ENCODE assay signal across 9 mouse cellular contexts in the genomic region with DNA sequence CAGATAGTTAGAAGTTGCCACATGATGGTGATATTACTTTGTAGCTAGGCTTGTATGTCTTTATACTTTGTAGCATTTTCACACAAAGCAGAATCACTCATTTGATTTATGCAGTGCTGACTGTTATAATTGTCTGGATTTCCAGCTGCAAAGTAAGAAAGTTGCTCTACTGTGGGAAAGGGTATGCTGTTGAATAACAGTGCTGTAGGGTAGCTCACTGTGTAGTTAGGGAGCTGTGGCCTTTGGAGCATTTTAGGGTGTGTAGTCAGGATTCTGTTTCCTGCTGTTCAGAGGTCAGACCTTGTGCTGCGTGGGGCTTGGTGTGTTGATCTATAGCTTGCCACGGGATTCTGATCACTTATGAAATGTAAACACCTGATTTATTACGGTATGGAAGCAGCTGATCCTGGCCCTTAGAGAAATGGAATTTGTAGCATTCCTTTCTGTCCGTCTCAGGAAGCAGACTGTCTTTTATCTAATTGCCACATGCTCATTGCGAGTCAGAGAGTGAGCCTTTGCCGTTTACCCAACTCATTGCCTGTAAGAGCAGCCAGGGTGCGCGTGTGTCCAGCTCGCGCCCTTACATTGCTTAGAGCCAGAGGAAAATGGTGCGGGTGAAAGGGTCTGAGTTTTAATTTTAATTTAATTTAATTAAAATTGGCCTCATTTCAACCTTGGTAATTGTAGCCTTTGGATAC. TPM values are rescaled to one million over a fixed set of nuclear protein-coding genes. Genes with fewer than 3 reads are reported as not detected.
DNase-seq lines count a peak whose midpoint lies in the region; ATAC-seq lines count a peak whose summit lies in the region.
"Had no signal": no experiment of that assay in that cellular context is flagged by ENCODE, and none has a peak within 500 bp of the region (broad histone marks: within the 10 kb centered on the region; RNA-seq: fewer than 3 reads in every experiment).

No protein-coding gene starts in this region.

- 40% methylated on average over 11 of the region's 11 CpGs for WGBS in heart, embryonic 15.5 days
- WGBS in liver, embryonic 12.5 days (ENCODE audit: insufficient replicate concordance): 62% methylated on average over 11 of the region's 11 CpGs

- H3K27ac ChIP-seq in heart, embryonic 15.5 days: peak overlapping the region; percentile 70
- H3K27ac ChIP-seq in liver, embryonic 12.5 days: 0 out of 2 replicates have a peak overlapping the region, but pooled peaks have one; percentile 25
- H3K27ac ChIP-seq: hindbrain, embryonic 15.5 days had no signal

- no peaks in the 10 kb centered on the region for H3K27me3 ChIP-seq in heart, embryonic 15.5 days
- H3K27me3 ChIP-seq in liver, embryonic 12.5 days (replicated peaks): no peaks in the 10 kb centered on the region
- H3K27me3 ChIP-seq: hindbrain, embryonic 15.5 days had no signal

- H3K4me1 ChIP-seq in heart, embryonic 15.5 days (replicated peaks): peaks cover 20% of the 10 kb centered on the region
- peaks cover 20% of the 10 kb centered on the region; the same call in 1 of the 2 replicates for H3K4me1 ChIP-seq in liver, embryonic 12.5 days
- H3K4me1 ChIP-seq: hindbrain, embryonic 15.5 days had no signal

- H3K4me2 ChIP-seq in heart, embryonic 15.5 days: no peak overlapping the region
- H3K4me2 ChIP-seq in liver, embryonic 12.5 days: no peak overlapping the region
- H3K4me2 ChIP-seq: hindbrain, embryonic 15.5 days had no signal

- H3K9me3 ChIP-seq in heart, embryonic 15.5 days (replicated peaks): no peaks in the 10 kb centered on the region
- H3K9me3 ChIP-seq in liver, embryonic 12.5 days (replicated peaks): no peaks in the 10 kb centered on the region
- H3K9me3 ChIP-seq: hindbrain, embryonic 15.5 days had no signal

- DNase-seq in heart, postnatal 10 days: no peak
- peak; percentile 41 for DNase-seq in 3T3-L1 (ENCODE audit: low read depth, low spot score)
- peak; percentile 44 for DNase-seq in R1 (ENCODE audit: low read depth, low spot score)
- no peak for DNase-seq in spleen, postnatal 10 days (ENCODE audit: low spot score in 2 of 2)
- DNase-seq in urinary bladder, postnatal 14 days (ENCODE audit: low spot score): no peak
- DNase-seq in thymus, postnatal 4 days: no peak

- no peak overlapping the region for H3K9ac ChIP-seq in heart, embryonic 15.5 days
- H3K9ac ChIP-seq in liver, embryonic 12.5 days: no peak overlapping the region
- H3K9ac ChIP-seq: hindbrain, embryonic 15.5 days had no signal

- peak; percentile 55; the same call in 1 of the 2 replicates for ATAC-seq in heart, embryonic 15.5 days (replicated peaks; ENCODE audit: insufficient number of reproducible peaks, insufficient read depth, low FRiP score, low read depth)
- ATAC-seq in liver, embryonic 12.5 days: peak; percentile 48; the same call in 1 of the 2 replicates

- intact Hi-C loops in heart, postnatal 10 days (cut with DNase I): no loop called here

- H3K36me3 ChIP-seq in heart, embryonic 15.5 days: 0 out of 2 replicates have a peak, but pooled peaks cover 5% of the 10 kb centered on the region
- H3K36me3 ChIP-seq in liver, embryonic 12.5 days: peaks cover 33% of the 10 kb centered on the region
- H3K36me3 ChIP-seq: hindbrain, embryonic 15.5 days had no signal

- no peak overlapping the region for H3K4me3 ChIP-seq in heart, embryonic 15.5 days
- H3K4me3 ChIP-seq in liver, embryonic 12.5 days: no peak overlapping the region
- H3K4me3 ChIP-seq: hindbrain, embryonic 15.5 days had no signal

RNA-seq across cellular contexts. Expression of a gene that starts 11.2 kb away (rescaled TPM):
- 10.8 and 12.4 TPM in 2 replicates for polyA plus RNA-seq in heart, embryonic 15.5 days (2015; fragmentation: Nextera tagmentation; extraction: Ambion mirVana)
- 10 to 100 TPM; 13.8 to 16.2 TPM for total RNA-seq in heart, postnatal 10 days (2021)
- polyA plus RNA-seq in liver, embryonic 12.5 days (2016; fragmentation: Nextera tagmentation; extraction: Ambion mirVana): 8.4 and 9.8 TPM in 2 replicates

RNA-seq across cellular contexts. Expression of a gene that starts 11.2 kb away (rescaled TPM):
- polyA plus RNA-seq in heart, embryonic 15.5 days (2015; fragmentation: Nextera tagmentation; extraction: Ambion mirVana): 0.75 and 0.96 TPM in 2 replicates
- under 1 TPM; 0.40 to 0.43 TPM for total RNA-seq in heart, postnatal 10 days (2021)
- 0.32 and 0.35 TPM in 2 replicates for polyA plus RNA-seq in liver, embryonic 12.5 days (2016; fragmentation: Nextera tagmentation; extraction: Ambion mirVana)

Comparison
In these comparisons a context has a peak if more than half of its experiments do, and no peak if none do; other contexts are left out.
1. DNase-seq: peak in 3T3-L1 (single experiment) and R1 (single experiment); none in heart, postnatal 10 days (0 of 2), spleen, postnatal 10 days (0 of 2), urinary bladder, postnatal 14 days (single experiment) and thymus, postnatal 4 days (single experiment).